Mouse (Mus musculus) cerebellum, adult (tissue): ENCODE data around the gene C3ar1.

Source experiments
- ATAC-seq: cut with Nextera tagmentation; 2 replicates; pipeline ENCODE4 v1.9.2; 2017; ENCODE audit warnings: mild to moderate bottlenecking, moderate library complexity, mixed read lengths; ENCODE audit not compliant: insufficient number of reproducible peaks, low FRiP score, low TSS enrichment

Gene C3ar1

GRCm38 (mm10) chr6:122832880-122833279 lies 23.1 kb downstream of the C3ar1 start:
- no peak for ATAC-seq

- no peak for ATAC-seq
Measured at GRCm38 (mm10) chr6:122828086-122828485, 27.9 kb downstream of the C3ar1 start.

GRCm38 (mm10) chr6:122825923-122826742 lies 29.8 kb downstream of the C3ar1 start:
- ATAC-seq: peak; percentile 74

- no peak for ATAC-seq
Measured at GRCm38 (mm10) chr6:122825166-122825565, 30.8 kb downstream of the C3ar1 start.

GRCm38 (mm10) chr6:122824086-122824485 lies 31.9 kb downstream of the C3ar1 start:
- ATAC-seq: 0 out of 2 replicates have a peak, but pooled peaks have one; percentile 12

GRCm38 (mm10) chr6:122821822-122822221 lies 34.1 kb downstream of the C3ar1 start:
- no peak for ATAC-seq

- no peak for ATAC-seq
Measured at GRCm38 (mm10) chr6:122820799-122821650, 34.9 kb downstream of the C3ar1 start.

GRCm38 (mm10) chr6:122820071-122820798 lies 35.7 kb downstream of the C3ar1 start:
- ATAC-seq: peak; percentile 28

- peak; percentile 68 for ATAC-seq
Measured at GRCm38 (mm10) chr6:122819306-122820070, 36.5 kb downstream of the C3ar1 start, which contains the start of gene Foxj2. Foxj2 (plus strand) TSS chr6:122819914.

- ATAC-seq: no peak
Measured at GRCm38 (mm10) chr6:122813640-122814039, 42.3 kb downstream of the C3ar1 start.

- no peak for ATAC-seq
Measured at GRCm38 (mm10) chr6:122812716-122813115, 43.2 kb downstream of the C3ar1 start.

GRCm38 (mm10) chr6:122811771-122812600 lies 44.0 kb downstream of the C3ar1 start:
- ATAC-seq: no peak

- ATAC-seq: peak; percentile 84
Measured at GRCm38 (mm10) chr6:122811280-122811652, 44.7 kb downstream of the C3ar1 start.

GRCm38 (mm10) chr6:122810615-122811279 lies 45.2 kb downstream of the C3ar1 start:
- peak; percentile 94 for ATAC-seq

GRCm38 (mm10) chr6:122810022-122810614 lies 45.8 kb downstream of the C3ar1 start:
- ATAC-seq: peak; percentile 1; the same call in 1 of the 2 replicates

GRCm38 (mm10) chr6:122804418-122804817 lies 51.5 kb downstream of the C3ar1 start:
- ATAC-seq: 0 out of 2 replicates have a peak, but pooled peaks have one; percentile 22

- peak; percentile 56 for ATAC-seq
Measured at GRCm38 (mm10) chr6:122801801-122802514, 54.0 kb downstream of the C3ar1 start.
